Mouse (Mus musculus) heart, adult 18-20 months (tissue): ENCODE measurements around the gene Acox1. TPM values are rescaled to one million over a fixed set of nuclear protein-coding genes. Genes with fewer than 3 reads are reported as not detected.
A peak's percentile ranks its signal among the peaks of the same experiment; 100 is the strongest.

Experiments
- DNase-seq, 2 experiments: peaks; one replicate each; pipeline ENCODE4 v3.0.0; 2021 to 2022; ENCODE audit warnings: mixed read lengths in 1 of 2
- long read RNA-seq, 2 experiments: library from polyadenylated mRNA; stranded (forward); transcript quantifications; one replicate each; pipeline ENCODE4 v2.0.0; 2021
- total RNA-seq, 2 experiments: library from RNA; stranded (reverse); gene quantifications; 2 replicates each; pipeline ENCODE4 v1.2.3; 2021

The Acox1 gene
- total RNA-seq = 100 to 1,000 TPM; 171 to 200 TPM
- long read RNA-seq, experiment 1, transcript Acox1-201 (14 exons, 3,987 nt) = major isoform, 128 of 170 reads
- long read RNA-seq, experiment 1, transcript Acox1-202 (14 exons, 3,743 nt) = minor isoform, 5 of 170 reads
- long read RNA-seq, experiment 1, partial matches to known transcripts = 17 of 170 reads
- long read RNA-seq, experiment 1, other reads (novel, unspliced or antisense) = 20 of 170 reads
- long read RNA-seq, experiment 2, transcript Acox1-201 (14 exons, 3,987 nt) = major isoform, 35 of 55 reads
- long read RNA-seq, experiment 2, partial matches to known transcripts = 11 of 55 reads
- long read RNA-seq, experiment 2, other reads (novel, unspliced or antisense) = 8 of 55 reads

GRCm38 (mm10) chr11:116198639-116199531, at the start of gene Acox1, which contains the start of gene Ten1:
Gene Acox1 (minus strand): TSS chr11:116199045.
Gene Ten1 (plus strand): TSS chr11:116198855.
- peak; percentile 99 to 100 for DNase-seq

DNA sequence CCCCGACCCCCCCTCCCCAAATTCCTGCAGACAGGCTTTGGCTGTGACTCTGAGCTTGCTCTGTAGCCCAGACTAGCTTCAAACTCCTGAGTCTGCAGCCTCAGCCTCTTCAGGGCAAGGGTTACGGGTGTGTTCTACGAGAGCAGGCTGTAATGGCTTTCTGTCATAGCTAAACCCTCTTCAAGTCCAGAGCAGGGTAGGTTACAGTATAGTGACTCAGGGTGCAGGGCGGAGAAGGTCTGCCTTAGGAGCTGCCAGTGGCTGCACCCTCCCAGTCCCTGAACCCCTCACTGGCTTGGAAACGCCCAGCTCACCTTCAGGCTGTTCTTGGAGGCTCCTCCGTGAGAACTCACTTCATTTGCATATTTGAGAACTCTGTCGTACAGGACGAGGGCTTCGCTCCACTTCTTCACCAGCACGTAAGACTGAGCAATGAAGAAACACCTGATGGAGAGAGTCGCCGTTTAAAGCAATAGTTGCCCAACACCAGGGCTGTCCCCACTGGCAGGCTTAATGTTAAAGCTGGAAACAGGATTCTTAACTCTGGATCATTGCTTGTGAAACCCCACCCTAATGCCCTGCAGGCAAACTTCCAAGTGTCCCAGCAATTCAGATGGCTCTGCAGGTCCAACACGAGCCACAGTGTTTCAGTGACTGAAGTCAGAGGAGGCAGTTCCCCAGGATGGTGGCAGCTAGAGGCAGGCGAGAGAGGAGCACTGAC, 48.8 kb upstream of the Acox1 start:
- DNase-seq = no peak

- DNase-seq = no peak
Observed at GRCm38 (mm10) chr11:116245616-116246015, 46.8 kb upstream of the Acox1 start.

GRCm38 (mm10) chr11:116244580-116244979, 45.7 kb upstream of the Acox1 start:
- DNase-seq = no peak

DNA sequence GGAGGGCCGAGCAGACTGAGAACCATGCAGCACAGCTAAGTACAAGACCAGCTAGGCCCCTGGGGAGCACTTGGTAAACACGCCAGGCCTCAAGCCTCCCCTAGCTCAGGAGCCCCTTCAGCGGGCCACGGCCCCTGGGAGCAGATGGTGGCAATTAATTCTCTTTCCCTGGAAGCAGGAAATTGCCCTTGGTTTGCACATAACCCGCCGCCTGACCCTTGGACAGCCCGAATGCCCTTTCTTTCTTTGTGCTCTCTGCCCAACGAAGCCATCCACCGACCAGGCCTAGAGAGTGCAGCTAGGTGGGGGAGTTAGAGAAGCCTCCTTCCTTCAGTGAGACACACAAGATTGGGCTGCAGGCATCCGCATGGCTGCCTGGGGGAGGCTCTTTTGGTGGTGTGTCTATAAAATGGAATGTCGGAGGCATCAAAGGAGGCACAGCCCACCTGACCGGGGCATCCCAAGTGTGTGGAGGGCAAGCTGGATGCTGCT, 42.9 kb upstream of the Acox1 start:
- no peak for DNase-seq

GRCm38 (mm10) chr11:116239797-116240196, 41.0 kb upstream of the Acox1 start:
- DNase-seq = no peak

- DNase-seq = peak; percentile 21 to 58
Observed at GRCm38 (mm10) chr11:116237742-116238395, 39.0 kb upstream of the Acox1 start, which contains the start of gene Evpl. Gene Evpl (minus strand): TSS chr11:116238077.

DNA sequence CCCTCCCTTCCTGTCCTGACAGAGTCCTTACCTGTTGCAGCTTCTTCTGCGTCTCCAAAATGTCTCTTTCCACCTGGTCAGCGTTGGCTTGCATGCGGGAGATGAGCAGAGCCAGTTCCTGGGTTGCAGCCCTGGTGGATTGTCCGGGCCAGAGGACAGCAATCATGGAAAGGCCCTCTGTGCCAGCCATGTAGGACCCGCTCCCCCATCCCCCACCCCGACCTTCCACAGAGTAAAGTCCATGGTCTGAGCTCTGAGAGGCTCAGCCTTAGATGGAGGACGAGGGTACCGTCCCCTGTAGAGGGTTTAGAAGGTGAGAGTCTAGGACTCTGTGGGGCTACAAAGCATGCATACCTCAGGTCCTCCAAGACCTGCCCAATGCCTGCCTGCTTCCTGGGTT, 36.1 kb upstream of the Acox1 start:
- no peak for DNase-seq

GRCm38 (mm10) chr11:116232427-116232826, 33.6 kb upstream of the Acox1 start:
- DNase-seq = no peak

GRCm38 (mm10) chr11:116228699-116229098, 29.9 kb upstream of the Acox1 start:
- no peak for DNase-seq

- peak; percentile 64 to 92 for DNase-seq
Observed at GRCm38 (mm10) chr11:116226414-116226813, 27.6 kb upstream of the Acox1 start.

DNA sequence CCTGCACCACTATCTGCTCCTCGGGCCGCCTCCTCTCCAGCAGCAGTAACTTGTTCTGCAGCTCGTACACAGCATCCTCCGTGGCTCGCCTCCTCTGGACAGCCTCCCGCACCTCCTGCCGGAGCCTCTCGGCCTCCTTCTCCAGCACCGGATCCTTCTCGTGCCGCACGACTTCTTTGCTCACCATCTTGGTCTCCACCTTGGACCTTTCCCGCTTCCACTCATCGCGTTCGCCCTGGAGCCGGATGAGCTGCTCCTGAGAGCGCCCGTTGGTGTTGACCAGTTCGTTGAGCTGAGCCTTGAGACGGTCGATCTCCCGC, 23.9 kb upstream of the Acox1 start:
- no peak for DNase-seq

DNA sequence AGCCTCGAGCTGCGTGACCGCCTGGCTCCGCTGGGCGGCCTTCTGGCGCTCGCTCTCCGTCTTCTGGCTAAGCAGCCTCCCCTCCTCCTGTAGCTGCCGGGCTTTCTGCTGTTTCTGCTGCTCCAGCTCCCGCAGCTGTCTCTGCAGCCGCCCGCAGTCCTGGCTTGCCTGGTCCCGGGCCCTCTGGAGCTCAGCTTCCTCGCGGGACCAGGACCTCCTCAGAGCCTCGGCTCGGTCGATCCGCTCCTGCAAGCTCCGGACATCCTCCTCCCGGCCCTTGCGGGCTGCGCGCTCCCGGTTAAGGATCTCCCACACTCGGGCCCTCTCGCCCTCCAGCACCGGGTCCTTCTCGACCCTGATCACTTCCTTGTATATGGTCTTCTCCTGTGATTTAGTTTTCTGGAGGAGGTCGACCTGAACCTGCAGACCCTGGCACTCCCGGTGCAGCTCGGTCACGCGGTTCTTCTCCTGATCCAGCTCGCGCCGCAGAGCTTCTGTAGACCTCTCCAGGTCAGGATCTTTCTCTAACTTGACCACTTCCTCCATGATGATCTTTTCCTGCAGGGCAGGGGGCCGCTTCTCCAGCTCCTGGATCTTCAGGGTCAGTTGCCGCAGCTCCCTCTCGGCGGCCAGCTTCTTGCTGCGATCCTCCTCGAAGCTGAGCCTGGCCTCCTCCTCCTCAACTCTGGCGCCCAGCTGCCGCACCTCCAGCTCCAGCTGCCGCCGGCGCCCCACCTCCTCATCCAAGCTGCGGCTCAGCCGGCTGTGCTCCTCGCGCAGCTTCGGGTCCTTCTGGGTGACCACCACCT, 23.3 kb upstream of the Acox1 start:
- DNase-seq = peak; percentile 26 to 49

DNA sequence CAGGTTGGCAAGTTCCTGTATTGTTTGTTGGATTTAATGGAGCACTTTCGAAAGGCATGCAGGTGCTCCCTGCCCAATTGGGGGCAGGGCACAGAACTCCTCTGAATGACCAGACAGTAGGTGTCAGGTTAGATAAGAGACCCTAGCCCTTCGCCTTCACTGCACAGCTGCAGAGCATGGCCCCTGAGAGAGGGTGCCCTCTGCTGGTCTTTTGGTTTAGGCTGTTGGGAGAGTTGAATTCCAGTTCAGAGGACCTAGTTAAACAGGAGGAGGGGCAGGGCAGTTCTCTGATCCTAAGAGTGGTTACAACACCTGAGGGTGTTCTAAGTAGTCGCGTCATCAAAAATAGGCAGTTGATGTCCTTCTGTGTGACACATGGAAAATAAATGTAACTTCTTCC, 21.0 kb upstream of the Acox1 start:
- DNase-seq = peak; percentile 72 to 84

DNA sequence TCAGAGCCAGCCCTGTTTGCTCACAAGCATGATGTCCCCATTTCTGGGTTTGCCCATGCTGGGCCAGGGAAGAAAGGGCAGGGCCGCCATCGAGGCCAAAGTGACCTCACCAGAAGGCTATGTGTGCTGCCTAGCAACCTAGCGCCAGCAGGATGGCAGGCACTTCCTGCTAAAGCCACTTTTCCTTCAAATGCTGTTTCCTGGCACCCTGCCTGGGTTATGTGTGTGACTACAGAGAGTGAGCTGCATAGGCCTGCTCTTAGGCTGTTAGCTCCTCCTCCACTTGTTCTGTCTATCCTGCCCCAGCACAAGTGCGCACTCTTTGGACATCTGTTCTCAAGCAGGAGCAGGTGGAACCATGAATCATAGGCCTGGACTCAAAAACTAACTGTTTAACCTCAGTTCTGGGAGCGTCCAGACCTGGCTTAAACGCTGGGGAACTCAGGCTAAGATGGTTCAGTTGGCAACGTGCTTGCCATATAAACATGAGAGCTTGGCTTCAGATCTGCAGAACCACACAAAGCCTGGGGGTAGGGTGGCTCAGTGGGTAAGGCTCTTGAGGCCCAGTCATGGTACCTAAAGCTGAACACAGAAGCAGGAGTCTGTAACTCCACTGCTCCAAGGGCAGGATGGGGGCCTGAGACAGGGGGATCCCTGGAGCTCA, 20.0 kb upstream of the Acox1 start:
- DNase-seq = peak; percentile 91 to 94

DNA sequence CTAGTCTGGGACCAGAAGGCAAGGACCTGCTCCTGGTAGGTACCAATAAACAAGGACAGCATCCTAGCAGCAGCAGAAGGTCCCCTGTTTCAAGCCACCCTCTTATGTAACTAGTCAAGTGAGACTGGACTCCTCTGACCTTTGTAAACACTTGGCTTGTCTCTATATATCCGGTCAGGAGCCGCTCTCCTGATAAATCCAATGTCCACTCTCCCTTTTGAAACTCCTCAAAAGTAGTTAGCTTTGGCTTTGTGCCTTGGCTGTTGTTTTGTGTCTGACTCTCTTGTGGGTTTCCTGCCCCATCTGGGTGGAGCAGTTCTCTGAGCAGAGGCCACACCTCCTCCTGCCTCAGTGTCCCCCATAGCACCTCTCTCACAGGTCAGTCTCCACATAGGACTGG, 19.4 kb upstream of the Acox1 start:
- peak; percentile 72 to 84 for DNase-seq

DNA sequence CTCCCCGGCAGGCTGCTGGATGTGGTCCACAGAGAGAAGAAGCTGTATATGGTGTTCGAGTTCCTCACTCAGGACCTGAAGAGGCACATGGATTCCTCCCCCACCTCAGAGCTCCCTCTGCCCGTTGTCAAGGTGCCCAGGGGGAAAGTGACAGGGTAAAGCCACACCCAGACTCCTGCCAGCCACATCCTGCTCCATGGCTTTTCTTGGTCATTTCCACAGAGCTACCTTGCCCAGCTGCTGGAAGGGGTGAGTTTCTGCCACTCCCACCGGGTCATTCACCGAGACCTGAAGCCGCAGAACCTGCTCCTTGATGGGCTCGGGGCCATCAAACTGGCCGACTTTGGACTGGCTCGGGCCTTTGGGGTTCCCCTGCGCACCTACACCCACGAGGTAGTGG, 17.7 kb upstream of the Acox1 start:
- DNase-seq = no peak

DNA sequence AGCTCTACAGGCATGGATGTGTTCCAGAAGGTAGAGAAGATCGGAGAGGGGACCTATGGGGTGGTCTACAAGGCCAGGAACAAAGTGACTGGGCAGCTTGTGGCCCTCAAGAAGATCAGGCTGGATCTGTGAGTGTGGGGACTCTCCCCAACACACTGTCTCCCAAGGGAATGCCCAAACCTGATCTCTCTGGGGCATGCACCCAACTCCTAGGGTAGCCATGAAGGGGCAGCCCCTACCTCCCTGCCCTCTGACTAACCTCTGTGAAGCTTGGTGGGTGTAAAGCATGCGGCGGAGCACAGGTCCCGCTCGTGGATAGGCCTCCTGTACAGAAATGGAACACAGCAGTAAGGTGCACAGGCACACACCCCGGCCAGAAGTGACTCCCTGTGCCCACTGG, 17.1 kb upstream of the Acox1 start:
- DNase-seq = no peak

DNA sequence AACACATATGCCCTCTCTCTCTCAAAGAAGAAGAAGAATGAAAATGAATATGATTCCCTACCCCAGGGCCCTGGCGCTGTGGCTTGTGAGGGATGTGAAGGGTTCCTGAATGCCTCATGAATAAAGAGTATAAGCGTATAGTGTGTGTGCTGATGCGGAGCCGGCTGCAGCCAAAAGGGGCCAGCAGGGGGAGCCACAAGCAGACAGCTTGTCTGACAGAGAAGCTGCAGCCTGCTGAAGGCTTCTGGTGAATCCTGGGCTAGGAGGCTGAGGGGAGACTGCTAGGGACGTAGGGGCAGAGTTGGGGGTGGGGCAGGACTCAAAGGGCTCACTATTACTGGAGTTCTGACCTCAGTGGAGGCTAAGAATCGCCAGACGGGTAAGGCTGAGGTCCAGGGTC, 16.3 kb upstream of the Acox1 start:
- DNase-seq = no peak

- no peak for DNase-seq
Observed at GRCm38 (mm10) chr11:116213877-116214510, 15.1 kb upstream of the Acox1 start.
